Mouse (Mus musculus): ENCODE data around the gene Pitpnm3. TPM values are rescaled to one million over a fixed set of nuclear protein-coding genes. Genes with fewer than 3 reads are reported as not detected.

Pitpnm3 gene
- polyA plus RNA-seq, 1 experiment from 2014 or later = 0.31 TPM

DNA sequence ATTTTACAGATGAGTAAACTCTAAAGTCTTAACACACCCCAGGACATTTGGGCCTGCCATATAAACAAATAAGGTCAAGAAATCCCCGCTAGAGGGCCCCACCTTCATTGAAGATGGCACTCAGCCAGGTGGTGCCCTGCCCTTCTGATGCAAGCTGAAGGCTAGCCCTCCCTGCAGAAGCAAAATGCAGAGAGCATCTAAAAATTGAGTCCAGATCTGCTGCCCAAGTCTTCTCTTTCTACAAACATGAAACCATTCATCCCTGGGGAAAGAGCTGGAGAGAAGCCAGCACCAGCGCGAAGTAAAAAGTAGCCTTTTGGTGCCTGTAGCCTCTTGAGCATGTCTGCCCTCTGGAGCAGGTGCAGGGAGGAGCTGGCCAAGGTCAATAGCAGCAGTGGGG is 57.5 kb downstream of the Pitpnm3 start:
- H3K9me3 ChIP-seq = no peaks in the 10 kb centered on the region
- 51% methylated on average over 3 of the region's 3 CpGs for whole genome bisulfite sequencing

DNA sequence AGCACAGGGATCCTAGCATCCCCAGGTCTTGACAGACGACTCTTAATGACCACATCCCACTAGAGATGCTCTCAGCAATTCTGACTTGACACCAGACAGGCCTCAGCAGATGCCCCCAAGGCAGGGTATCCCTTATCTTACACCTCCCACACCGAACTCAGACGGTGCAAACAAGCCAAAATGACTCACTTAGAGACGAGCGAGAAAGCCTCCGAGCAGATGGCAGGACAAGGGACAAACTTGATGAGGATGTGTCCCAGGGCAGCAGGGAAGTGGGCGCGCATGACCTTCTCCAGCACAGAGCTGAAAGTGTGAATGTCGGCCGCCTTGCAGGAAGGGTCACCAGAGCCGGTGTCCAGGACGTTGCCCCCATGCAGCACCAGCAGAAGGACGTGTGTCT is 61.3 kb downstream of the Pitpnm3 start:
- H3K27ac ChIP-seq = no peak overlapping the region
- no peak overlapping the region for H3K4me3 ChIP-seq
- 83% methylated on average over 13 of the region's 13 CpGs for WGBS
- no peaks in the 10 kb centered on the region for H3K27me3 ChIP-seq (ENCODE audit: insufficient read depth, poor library complexity, severe bottlenecking)
- peaks cover 28% of the 10 kb centered on the region for H3K4me1 ChIP-seq (replicated peaks)
- DNase-seq (ENCODE audit: low spot score) = no peak
- no peaks in the 10 kb centered on the region for H3K9me3 ChIP-seq
- H3K36me3 ChIP-seq = no peaks in the 10 kb centered on the region

More for the DNA sequence above, 57.5 kb downstream of the Pitpnm3 start:
- Histone ChIP-seq H3K4me1 (replicated peaks) (peaks cover 7% of the 10 kb centered on the region), H3K4me3 (no peak overlapping the region), H3K36me3 (no peaks in the 10 kb centered on the region), H3K27me3 (ENCODE audit: insufficient read depth, poor library complexity, severe bottlenecking) (no peaks in the 10 kb centered on the region), H3K27ac (no peak overlapping the region)
- no peak for DNase-seq (ENCODE audit: low spot score)

DNA sequence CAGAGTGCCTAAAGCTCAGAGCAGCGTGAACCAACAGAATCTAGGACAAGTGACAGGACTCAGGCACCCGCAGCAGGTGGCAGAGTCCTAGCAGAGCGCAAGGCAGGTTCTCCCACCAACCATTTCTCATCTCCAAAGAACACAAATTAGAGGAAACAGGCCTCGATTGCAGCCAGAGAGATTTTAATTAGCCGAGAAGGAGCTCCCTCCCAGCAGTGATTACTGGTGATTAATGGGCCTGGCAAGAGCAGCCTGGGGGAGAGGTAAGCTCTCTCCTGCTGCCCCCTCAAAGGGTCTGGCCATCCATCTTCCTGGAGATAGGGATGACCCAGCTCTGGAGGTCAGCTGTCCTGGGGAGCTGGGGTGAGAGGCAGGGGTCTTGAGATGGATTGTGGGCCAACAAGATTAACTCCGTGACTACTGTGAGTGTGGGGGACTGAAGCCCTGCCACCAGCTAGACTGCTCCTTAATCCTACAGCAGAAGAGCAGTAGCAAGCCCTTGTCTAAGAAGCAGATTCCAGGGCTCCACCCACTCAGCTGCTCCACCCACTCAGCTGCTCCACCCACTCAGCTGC is 63.2 kb downstream of the Pitpnm3 start:
- DNase-seq (ENCODE audit: low spot score) = no peak
- Histone ChIP-seq H3K27ac (0 out of 2 replicates have a peak overlapping the region, but pooled peaks have one; percentile 12), H3K9me3 (no peaks in the 10 kb centered on the region), H3K36me3 (no peaks in the 10 kb centered on the region), H3K27me3 (ENCODE audit: insufficient read depth, poor library complexity, severe bottlenecking) (no peaks in the 10 kb centered on the region), H3K4me1 (replicated peaks) (peaks cover 28% of the 10 kb centered on the region), H3K4me3 (no peak overlapping the region)
- WGBS = 67% methylated on average over 6 of the region's 6 CpGs

DNA sequence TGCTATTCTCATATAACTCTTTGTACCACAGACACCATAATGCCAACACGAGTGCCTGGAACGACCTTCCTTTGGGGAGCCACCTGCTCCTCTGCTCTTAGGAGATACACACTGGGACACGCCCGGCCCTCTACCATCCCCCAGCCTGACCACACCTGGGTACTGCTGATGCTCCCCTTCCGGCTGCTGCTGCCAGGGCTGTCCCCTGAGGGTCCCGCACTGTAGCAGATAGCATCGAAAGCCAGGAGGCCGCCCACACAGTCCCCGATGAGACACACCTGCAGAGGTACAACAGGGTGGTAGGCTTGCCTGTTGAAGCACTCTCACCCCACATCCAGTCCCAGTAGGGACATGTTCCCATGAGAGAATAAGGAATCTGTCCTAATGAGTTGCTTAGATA is 64.8 kb downstream of the Pitpnm3 start:
- H3K4me1 ChIP-seq (replicated peaks) = peaks cover 33% of the 10 kb centered on the region
- WGBS = 81% methylated on average over 9 of the region's 9 CpGs
- no peaks in the 10 kb centered on the region for H3K36me3 ChIP-seq
- H3K4me3 ChIP-seq = no peak overlapping the region
- no peaks in the 10 kb centered on the region for H3K27me3 ChIP-seq (ENCODE audit: insufficient read depth, poor library complexity, severe bottlenecking)
- no peak overlapping the region for H3K27ac ChIP-seq
- no peaks in the 10 kb centered on the region for H3K9me3 ChIP-seq
- DNase-seq (ENCODE audit: low spot score) = no peak

DNA sequence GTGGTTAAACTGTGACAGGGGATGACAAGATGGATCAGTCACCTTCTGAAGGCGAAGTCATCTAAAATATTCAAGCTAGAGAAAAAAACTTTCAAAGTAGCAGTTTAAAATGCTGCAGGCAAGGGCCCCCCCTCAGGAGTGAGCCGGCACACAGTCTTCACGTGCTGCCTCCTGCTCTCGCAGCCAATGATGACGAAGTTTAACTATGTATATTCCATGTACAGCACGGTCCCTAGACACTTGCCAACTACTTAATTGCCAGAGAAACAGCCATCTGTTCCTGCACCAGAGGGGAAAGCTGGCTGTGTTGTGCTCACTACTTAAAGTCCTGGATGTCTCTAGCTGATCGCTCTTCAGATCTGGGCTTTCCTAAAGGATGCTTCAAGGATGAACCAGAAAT is 67.6 kb downstream of the Pitpnm3 start:
- Histone ChIP-seq H3K36me3 (no peaks in the 10 kb centered on the region), H3K27me3 (ENCODE audit: insufficient read depth, poor library complexity, severe bottlenecking) (no peaks in the 10 kb centered on the region), H3K4me3 (no peak overlapping the region), H3K4me1 (replicated peaks) (peaks cover 33% of the 10 kb centered on the region), H3K9me3 (peaks cover 16% of the 10 kb centered on the region), H3K27ac (no peak overlapping the region)
- 78% methylated on average over 7 of the region's 7 CpGs for WGBS
- no peak for DNase-seq (ENCODE audit: low spot score)

DNA sequence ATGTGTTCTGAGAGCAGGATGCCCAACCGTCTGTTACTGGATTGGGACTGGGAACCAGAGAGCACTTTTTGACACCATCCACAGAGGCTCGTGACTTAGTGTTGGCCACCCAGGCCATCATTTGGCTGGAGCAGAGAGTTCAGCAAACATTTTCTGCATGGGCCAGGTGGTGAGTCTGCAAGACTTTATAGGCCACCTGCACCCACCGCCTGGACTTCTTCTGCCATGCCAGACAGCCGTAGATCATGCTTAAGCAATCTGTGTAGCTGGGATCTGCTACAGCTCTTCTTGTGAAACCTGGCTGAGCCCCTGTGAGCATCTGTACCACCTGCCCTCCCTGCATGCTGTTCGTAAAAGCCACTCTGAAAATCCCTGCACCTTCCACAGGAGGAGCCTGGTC is 68.3 kb downstream of the Pitpnm3 start:
- Histone ChIP-seq H3K4me1 (replicated peaks) (peaks cover 26% of the 10 kb centered on the region), H3K27ac (no peak overlapping the region), H3K27me3 (ENCODE audit: insufficient read depth, poor library complexity, severe bottlenecking) (no peaks in the 10 kb centered on the region), H3K36me3 (no peaks in the 10 kb centered on the region), H3K4me3 (no peak overlapping the region), H3K9me3 (peaks cover 16% of the 10 kb centered on the region)
- WGBS = 83% methylated on average over 5 of the region's 5 CpGs
- DNase-seq (ENCODE audit: low spot score) = no peak

DNA sequence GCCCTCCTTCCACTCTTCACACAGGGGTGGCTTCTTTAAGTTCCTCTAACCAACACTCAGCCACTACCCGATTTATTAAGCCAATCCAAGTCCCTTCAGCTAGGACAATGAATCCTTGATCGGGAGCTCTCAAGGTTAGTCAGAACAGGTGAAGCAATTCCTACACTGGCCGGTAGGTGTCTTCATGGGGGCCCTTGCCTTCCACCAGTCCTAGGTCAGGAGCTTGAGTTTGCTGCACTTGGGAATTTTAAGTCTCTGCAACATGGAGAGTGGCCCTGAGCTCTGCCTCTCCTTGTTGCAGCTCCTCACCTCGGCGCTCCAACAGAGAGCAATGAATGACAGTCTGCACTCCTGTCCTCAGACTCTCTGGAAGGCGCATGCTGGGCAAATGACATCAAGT is 69.2 kb downstream of the Pitpnm3 start:
- H3K4me3 ChIP-seq = no peak overlapping the region
- 41% methylated on average over 6 of the region's 6 CpGs for WGBS
- no peak overlapping the region for H3K27ac ChIP-seq
- H3K27me3 ChIP-seq (ENCODE audit: insufficient read depth, poor library complexity, severe bottlenecking) = no peaks in the 10 kb centered on the region
- DNase-seq (ENCODE audit: low spot score) = peak; percentile 31
- H3K9me3 ChIP-seq = peaks cover 16% of the 10 kb centered on the region
- H3K36me3 ChIP-seq = no peaks in the 10 kb centered on the region
- peaks cover 18% of the 10 kb centered on the region for H3K4me1 ChIP-seq (replicated peaks)

DNA sequence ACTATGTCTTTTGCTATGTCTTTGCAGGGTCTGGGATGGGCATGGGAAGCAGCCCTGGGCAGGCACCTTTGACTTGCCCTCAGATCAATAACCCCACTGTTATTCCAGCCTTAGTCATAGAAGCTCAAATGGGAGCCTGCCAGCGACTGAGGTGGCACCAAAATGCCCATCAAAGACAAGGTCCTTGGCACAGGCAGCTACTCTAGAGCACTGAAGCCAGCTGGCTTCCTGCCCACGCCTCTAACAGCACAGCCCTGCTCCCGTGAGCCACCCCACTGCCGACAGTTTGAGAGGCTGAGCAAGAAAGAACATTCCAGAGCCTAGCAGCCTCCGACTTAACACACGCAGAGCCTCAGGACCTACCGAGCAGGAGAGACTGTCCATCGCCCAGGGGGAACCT is 70.5 kb downstream of the Pitpnm3 start:
- no peaks in the 10 kb centered on the region for H3K36me3 ChIP-seq
- no peaks in the 10 kb centered on the region for H3K27me3 ChIP-seq (ENCODE audit: insufficient read depth, poor library complexity, severe bottlenecking)
- peaks cover 16% of the 10 kb centered on the region for H3K9me3 ChIP-seq
- H3K27ac ChIP-seq = no peak overlapping the region
- H3K4me1 ChIP-seq (replicated peaks) = peaks cover 6% of the 10 kb centered on the region; the same call in 1 of the 2 replicates
- no peak for DNase-seq (ENCODE audit: low spot score)
- H3K4me3 ChIP-seq = no peak overlapping the region
- 91% methylated on average over 8 of the region's 8 CpGs for WGBS

DNA sequence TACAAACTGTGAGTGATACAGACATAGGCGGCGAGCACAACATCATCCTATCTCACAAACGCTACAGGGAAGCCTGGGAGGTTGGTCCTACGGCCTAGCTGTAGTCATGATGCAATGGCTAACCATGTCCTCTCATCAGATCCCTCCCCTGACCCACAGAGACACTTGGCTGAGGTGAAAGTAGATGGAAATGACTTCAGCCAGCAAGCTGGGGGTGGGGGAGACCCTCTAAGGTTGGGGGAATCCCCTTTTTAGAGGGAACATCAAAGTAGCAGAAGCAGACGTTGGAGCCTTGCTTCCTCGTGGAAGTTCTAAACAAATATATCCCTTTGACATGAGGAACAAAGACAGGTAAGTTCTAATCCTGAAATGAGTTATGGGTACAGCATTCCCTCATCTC is 71.2 kb downstream of the Pitpnm3 start:
- no peak overlapping the region for H3K27ac ChIP-seq
- H3K4me3 ChIP-seq = no peak overlapping the region
- H3K36me3 ChIP-seq = no peaks in the 10 kb centered on the region
- no peaks in the 10 kb centered on the region for H3K27me3 ChIP-seq (ENCODE audit: insufficient read depth, poor library complexity, severe bottlenecking)
- H3K9me3 ChIP-seq = peaks cover 16% of the 10 kb centered on the region
- no peak for DNase-seq (ENCODE audit: low spot score)
- WGBS = 79% methylated on average over 6 of the region's 6 CpGs
- H3K4me1 ChIP-seq (replicated peaks) = 0 out of 2 replicates have a peak, but pooled peaks cover 5% of the 10 kb centered on the region

DNA sequence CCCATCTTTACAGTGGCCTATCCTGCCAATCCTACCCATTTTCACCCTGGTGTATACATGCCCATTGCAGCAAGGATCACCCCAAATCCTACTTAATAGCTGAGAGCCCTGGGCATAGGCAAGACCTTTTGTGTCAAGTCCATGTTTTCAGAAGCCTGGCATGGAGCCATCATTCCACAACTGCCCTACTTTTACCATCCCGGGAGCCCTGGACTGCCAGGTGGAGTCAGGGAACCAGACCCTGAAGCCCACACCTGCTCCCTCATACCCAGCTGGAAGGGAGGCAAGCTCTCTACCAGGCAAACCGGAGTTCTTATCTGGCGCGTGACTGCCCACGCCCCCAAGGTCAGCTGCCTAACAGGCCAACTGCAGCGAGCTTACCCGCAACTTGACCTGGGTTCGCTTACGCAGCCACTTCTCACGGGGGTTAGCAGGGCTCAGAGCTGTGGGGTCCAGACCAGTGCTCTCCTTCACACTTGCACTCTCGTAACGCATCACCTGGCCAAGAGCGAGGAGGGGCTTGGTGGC is 74.4 kb downstream of the Pitpnm3 start:
- peaks cover 16% of the 10 kb centered on the region for H3K9me3 ChIP-seq
- H3K4me3 ChIP-seq = no peak overlapping the region
- no peaks in the 10 kb centered on the region for H3K27me3 ChIP-seq (ENCODE audit: insufficient read depth, poor library complexity, severe bottlenecking)
- no peak overlapping the region for H3K27ac ChIP-seq
- no peaks in the 10 kb centered on the region for H3K36me3 ChIP-seq
- peaks cover 8% of the 10 kb centered on the region; the same call in 1 of the 2 replicates for H3K4me1 ChIP-seq (replicated peaks)
- DNase-seq (ENCODE audit: low spot score) = no peak
- 89% methylated on average over 13 of the region's 13 CpGs for WGBS

DNA sequence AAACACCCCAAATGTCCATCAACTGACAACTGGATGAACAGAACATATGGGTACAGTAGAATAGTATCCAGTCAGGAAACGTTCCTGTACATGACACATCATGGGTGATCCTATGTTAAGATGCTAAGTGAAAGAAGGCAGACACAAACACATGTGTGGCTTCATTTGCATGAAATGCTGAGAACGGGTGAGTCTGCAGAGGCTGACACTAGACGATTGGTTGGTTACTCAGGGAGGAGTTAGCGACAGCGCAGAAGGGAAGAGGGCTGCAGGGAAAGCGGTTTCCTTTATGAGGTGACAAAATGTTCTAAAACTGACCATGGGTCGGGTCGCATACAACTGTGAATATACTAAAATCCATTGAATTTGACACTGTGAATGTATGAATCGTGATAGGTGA is 75.2 kb downstream of the Pitpnm3 start:
- Histone ChIP-seq H3K9me3 (peaks cover 16% of the 10 kb centered on the region), H3K4me1 (replicated peaks) (peaks cover 12% of the 10 kb centered on the region; the same call in 1 of the 2 replicates), H3K27me3 (ENCODE audit: insufficient read depth, poor library complexity, severe bottlenecking) (no peaks in the 10 kb centered on the region), H3K36me3 (no peaks in the 10 kb centered on the region), H3K4me3 (no peak overlapping the region), H3K27ac (no peak overlapping the region)
- 81% methylated on average over 9 of the region's 9 CpGs for WGBS
- no peak for DNase-seq (ENCODE audit: low spot score)

DNA sequence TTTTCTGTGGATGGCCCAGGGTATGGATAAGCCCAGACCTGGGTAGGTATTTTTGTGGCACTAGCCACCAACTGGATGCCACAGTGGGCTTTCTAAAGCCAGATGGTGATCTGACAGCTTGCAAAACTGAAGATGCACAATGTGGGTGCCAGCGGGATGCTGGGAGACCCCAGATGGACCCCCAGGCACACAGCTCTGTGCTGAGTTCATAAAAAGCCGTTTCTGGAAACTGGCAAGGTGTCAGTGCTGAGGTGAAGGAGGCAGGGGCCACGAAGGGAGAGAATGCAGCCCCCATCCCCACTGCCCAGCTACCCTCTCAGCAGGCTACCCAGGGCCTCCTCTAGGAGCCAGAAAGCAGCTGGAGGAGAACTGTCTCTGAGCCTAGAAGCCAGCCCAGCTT is 78.4 kb downstream of the Pitpnm3 start:
- H3K27ac ChIP-seq = no peak overlapping the region
- H3K4me1 ChIP-seq (replicated peaks) = peaks cover 12% of the 10 kb centered on the region; the same call in 1 of the 2 replicates
- WGBS = 80% methylated on average over 3 of the region's 3 CpGs
- peaks cover 20% of the 10 kb centered on the region for H3K27me3 ChIP-seq (ENCODE audit: insufficient read depth, poor library complexity, severe bottlenecking)
- no peaks in the 10 kb centered on the region for H3K36me3 ChIP-seq
- DNase-seq (ENCODE audit: low spot score) = no peak
- no peak overlapping the region for H3K4me3 ChIP-seq
- no peaks in the 10 kb centered on the region for H3K9me3 ChIP-seq

DNA sequence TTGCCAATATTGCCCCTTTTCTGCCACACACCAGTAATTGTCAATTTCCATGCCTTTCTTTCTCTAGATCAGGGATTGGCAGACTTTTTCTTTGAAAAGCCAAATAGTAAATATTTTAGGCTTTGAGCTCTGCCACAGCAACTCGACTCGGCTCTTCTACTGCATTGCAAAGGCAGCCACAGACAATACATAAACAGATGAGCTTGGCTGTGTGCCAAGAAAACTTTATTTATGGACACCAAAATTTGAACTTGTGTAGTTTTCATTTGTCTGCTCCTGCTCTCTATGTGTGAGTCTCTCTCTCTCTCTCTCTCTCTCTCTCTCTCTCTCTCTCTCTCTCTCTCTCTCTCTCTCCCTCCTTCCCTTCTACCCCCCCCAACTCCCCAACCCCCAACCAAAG is 80.4 kb downstream of the Pitpnm3 start:
- WGBS = 67% methylated on average over 2 of the region's 2 CpGs
- Histone ChIP-seq H3K4me3 (no peak overlapping the region), H3K27me3 (ENCODE audit: insufficient read depth, poor library complexity, severe bottlenecking) (peaks cover 40% of the 10 kb centered on the region), H3K27ac (no peak overlapping the region), H3K4me1 (replicated peaks) (peaks cover 27% of the 10 kb centered on the region), H3K36me3 (no peaks in the 10 kb centered on the region), H3K9me3 (no peaks in the 10 kb centered on the region)
- no peak for DNase-seq (ENCODE audit: low spot score)

DNA sequence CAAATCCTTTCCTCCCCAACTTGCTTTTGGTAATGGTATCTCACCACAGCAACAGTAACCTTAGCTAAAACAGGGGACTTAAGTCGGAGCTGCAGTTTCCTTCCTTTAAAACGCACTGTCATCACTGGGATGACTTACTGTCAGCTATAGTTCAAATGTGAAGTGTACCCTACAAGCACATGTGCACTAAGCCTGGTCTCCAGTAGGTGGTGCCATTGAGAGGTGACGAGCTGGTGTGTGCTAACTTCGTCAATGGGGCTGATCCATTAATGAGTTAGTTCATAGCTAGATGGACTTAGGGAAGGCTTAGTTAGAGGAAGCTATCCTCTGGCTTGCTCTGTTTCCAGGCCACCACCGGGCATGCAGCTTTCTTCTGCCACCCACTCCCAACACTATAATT is 82.9 kb downstream of the Pitpnm3 start:
- peaks cover 58% of the 10 kb centered on the region for H3K27me3 ChIP-seq (ENCODE audit: insufficient read depth, poor library complexity, severe bottlenecking)
- H3K4me3 ChIP-seq = no peak overlapping the region
- H3K27ac ChIP-seq = no peak overlapping the region
- peak; percentile 73 for DNase-seq (ENCODE audit: low spot score)
- WGBS = 17% methylated on average over 5 of the region's 5 CpGs
- peaks cover 24% of the 10 kb centered on the region for H3K4me1 ChIP-seq (replicated peaks)
- H3K9me3 ChIP-seq = no peaks in the 10 kb centered on the region
- H3K36me3 ChIP-seq = peaks cover 8% of the 10 kb centered on the region

Measured in hindbrain, embryonic 10.5 days (tissue).